ENCODE assay signal across 18 mouse cellular contexts in genomic region chr15:5758690-5759089, GRCm38 (mm10).
"Had no signal": no experiment of that assay in that cellular context is flagged by ENCODE, and none has a peak within 500 bp of the region (broad histone marks: within the 10 kb centered on the region; RNA-seq: fewer than 3 reads in every experiment).

No protein-coding gene starts in this region.

- H3K27me3 ChIP-seq: midbrain, embryonic 13.5 days; midbrain, embryonic 15.5 days; neural tube, embryonic 13.5 days; neural tube, embryonic 15.5 days had no signal

- H3K4me2 ChIP-seq: lung, embryonic 14.5 days; midbrain, embryonic 13.5 days; midbrain, embryonic 15.5 days; neural tube, embryonic 13.5 days; neural tube, embryonic 15.5 days had no signal

- ATAC-seq: midbrain, embryonic 13.5 days; midbrain, embryonic 15.5 days had no signal

- H3K9me3 ChIP-seq: midbrain, embryonic 10.5 days; midbrain, embryonic 13.5 days; midbrain, embryonic 15.5 days; neural tube, embryonic 13.5 days; neural tube, embryonic 15.5 days had no signal

- H3K36me3 ChIP-seq: midbrain, embryonic 10.5 days; midbrain, embryonic 13.5 days; midbrain, embryonic 15.5 days; neural tube, embryonic 13.5 days; neural tube, embryonic 15.5 days had no signal

- H3K27ac ChIP-seq: midbrain, embryonic 10.5 days; midbrain, embryonic 13.5 days; midbrain, embryonic 15.5 days; neural tube, embryonic 13.5 days; neural tube, embryonic 15.5 days had no signal

- H3K9ac ChIP-seq: lung, embryonic 14.5 days; midbrain, embryonic 13.5 days; midbrain, embryonic 15.5 days; neural tube, embryonic 13.5 days; neural tube, embryonic 15.5 days had no signal

- DNase-seq: lung, adult 18-20 months; lung, embryonic 14.5 days; lung, postnatal 10 days; lung, postnatal 4 days; retina, postnatal 1 day; right cerebral cortex, adult 18-20 months; right cerebral cortex, postnatal 25 days; right cerebral cortex, postnatal 4 days; spleen, adult 18-20 months; thymus, adult 18-20 months; thymus, postnatal 14 days; thymus, postnatal 36 days had no signal

- H3K4me3 ChIP-seq: midbrain, embryonic 10.5 days; midbrain, embryonic 13.5 days; midbrain, embryonic 15.5 days; myocyte; neural tube, embryonic 13.5 days; neural tube, embryonic 15.5 days had no signal

- H3K4me1 ChIP-seq: midbrain, embryonic 10.5 days; midbrain, embryonic 13.5 days; midbrain, embryonic 15.5 days; neural tube, embryonic 13.5 days; neural tube, embryonic 15.5 days had no signal
